Mouse (Mus musculus) C2C12 (cell line): ENCODE measurements around the gene Sstr3.

Experiments used
- CTCF ChIP-seq: IDR thresholded peaks from one replicate; pipeline ENCODE4 v1.5.1; 2011; ENCODE audit not compliant: control insufficient read depth, insufficient read depth, insufficient read length
- FOSL1 ChIP-seq: IDR thresholded peaks from one replicate; pipeline ENCODE4 v1.8.0; 2011; ENCODE audit warnings: mild to moderate bottlenecking, low read length; ENCODE audit not compliant: poor library complexity, insufficient read depth, severe bottlenecking
- MAX ChIP-seq: IDR thresholded peaks from one replicate; pipeline ENCODE4 v1.6.1; 2011; ENCODE audit warnings: mild to moderate bottlenecking, control low read depth
- MYOD1 ChIP-seq: IDR thresholded peaks from one replicate; pipeline ENCODE4 v1.6.1; 2011; ENCODE audit warnings: low read depth; ENCODE audit not compliant: control insufficient read depth, insufficient read length
- MYOG ChIP-seq: IDR thresholded peaks from one replicate; pipeline ENCODE4 v1.6.1; 2011; ENCODE audit not compliant: control insufficient read depth, insufficient read length; ENCODE audit errors: extremely low read depth
- USF1 ChIP-seq: IDR thresholded peaks from one replicate; pipeline ENCODE4 v1.6.1; 2011; ENCODE audit warnings: low read depth, mild to moderate bottlenecking, control low read depth, moderate library complexity

DNA sequence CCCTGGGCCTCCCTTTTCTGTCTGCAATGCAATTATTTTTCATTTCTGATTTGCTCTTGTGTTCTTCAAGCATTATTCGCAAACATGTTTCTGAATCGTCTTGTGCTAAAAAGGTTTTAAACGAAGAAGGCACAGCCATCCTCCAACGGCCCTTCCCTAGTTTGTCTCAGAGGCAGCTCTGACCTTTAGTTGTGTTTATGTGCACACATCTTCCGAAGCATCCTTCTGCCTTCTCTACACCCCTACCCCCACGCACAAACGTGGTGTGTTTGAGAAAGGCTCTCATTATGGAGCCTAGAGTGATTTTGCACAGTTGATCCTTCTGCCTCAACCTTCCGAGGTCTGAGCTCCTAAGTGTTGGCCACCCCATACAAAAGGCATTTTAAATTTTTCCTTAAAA, 4.2 kb upstream of the Sstr3 start:
- TF ChIP-seq MYOG (no peak), CTCF (no peak), MAX (no peak), FOSL1 (no peak), USF1 (no peak), MYOD1 (no peak)
